Mouse (Mus musculus) gastrocnemius, postnatal 25 days (tissue): ENCODE results near the gene Tmem107. TPM values are rescaled to one million over a fixed set of nuclear protein-coding genes. Genes with fewer than 3 reads are reported as not detected.

Source experiments
- DNase-seq: peaks from one replicate; pipeline ENCODE4 v3.0.0; 2022
- total RNA-seq, 2 experiments: library from RNA; stranded (reverse); gene quantifications; 1 replicate in 1 of 2; 2 replicates in 1 of 2; pipeline ENCODE4 v1.2.3; 2021

Tmem107 gene
- total RNA-seq, 2 experiments from 2014 or later, result 3.9 to 4.1 TPM

DNA sequence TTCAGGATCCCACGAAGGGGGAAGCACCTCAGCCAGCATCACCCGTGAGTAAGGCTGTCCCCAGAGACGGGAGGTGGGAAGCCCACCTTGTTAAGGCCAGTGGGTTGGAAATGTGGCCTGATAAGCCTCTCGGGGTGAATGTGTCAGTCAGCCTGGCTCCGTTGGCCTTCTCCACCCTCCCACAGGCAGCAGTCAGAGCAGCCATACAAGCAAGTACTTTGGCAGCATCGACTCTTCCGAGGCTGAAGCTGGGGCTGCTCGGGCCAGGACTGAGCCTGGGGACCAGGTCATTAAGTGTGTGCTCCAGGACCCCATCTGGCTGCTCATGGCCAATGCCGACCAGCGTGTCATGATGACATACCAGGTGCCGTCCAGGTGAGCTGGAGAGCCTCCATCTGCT, 37.1 kb downstream of the Tmem107 start:
- no peak for DNase-seq

DNA sequence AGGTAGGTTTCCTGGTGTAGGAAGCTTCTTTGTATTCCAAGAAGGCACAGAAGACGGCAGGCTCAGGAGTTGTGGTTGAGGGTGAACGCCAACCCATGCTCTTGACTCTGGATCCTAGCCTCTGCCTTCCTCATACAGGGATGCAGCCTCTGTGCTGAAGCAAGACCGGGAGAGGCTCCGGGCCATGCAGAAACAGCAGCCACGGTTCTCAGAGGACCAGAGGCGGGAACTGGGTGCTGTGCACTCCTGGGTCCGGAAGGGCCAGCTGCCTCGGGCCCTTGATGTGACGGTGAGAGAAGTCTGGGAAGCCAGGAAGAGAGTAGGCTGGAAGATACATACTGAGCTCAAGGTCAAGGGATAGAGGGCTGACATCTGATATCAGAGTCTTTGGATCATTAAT, 37.6 kb downstream of the Tmem107 start:
- DNase-seq, result no peak

DNA sequence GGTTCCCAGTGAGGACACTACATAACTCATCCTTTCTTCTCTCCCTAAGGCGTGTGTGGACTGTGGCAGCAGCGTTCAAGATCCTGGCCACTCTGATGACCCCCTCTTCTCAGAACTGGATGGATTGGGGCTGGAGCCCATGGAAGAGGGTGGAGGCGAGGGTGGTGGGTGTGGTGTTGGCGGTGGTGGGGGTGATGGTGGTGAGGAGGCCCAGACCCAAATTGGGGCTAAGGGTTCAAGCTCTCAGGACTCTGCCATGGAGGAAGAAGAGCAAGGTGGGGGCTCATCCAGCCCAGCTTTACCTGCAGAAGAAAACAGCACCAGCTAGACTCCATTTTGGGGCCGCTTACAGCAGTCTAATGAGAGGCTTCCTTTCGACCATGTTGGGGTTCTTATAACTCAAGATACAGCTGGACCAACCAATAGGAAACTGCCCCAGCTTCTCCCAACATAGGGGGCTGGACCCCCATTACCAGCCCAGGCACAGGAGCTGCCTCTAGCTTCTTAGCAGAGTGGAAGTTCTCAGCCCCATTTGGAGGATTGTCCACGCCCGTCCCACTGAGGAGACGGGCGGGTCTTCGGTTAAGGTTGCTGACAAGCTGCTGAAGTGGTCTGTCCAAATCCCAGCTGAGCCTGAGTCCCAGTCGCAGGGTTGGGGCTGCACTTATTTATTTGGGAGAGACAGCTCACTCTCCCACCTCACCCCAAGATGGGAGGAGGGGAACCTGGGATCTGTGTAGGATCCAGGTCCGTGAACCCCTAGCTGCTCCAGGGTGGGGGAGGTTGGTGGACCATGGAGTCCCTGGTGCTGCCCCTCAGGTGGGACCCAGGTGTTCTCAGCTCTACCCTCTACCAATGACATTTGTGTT, 38.7 kb downstream of the Tmem107 start:
- DNase-seq, result no peak

DNA sequence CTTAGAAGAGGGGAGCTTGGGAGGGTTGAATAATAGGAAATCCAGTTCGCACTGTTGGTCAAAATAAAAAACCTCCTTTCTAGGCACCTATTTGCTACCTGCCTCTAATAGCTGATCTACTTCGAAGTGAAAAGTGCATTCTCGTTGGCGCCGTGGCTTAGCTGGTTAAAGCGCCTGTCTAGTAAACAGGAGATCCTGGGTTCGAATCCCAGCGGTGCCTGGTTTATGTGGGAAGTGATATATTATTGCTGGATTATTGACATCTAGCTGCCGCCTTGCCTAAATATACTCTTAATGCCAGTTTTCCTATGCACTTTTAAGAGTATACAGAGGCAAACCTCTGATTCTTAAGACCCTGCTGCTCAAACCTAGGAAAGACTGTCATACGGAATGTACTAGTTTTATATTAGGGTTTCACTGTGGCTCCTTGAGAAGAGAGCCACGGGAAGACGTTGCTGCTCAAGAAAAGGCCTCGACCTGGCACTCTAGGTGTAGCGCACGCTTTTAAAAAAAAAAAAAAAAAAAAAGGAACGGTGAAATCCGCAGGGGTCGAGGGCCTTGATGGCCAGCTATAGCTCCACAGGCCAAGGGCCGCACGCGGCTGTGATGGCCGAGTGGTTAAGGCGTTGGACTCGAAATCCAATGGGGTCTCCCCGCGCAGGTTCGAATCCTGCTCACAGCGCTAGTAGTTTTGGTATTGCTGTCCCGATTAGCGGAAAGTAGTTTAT, 39.9 kb downstream of the Tmem107 start:
- DNase-seq, result peak; percentile 85

DNA sequence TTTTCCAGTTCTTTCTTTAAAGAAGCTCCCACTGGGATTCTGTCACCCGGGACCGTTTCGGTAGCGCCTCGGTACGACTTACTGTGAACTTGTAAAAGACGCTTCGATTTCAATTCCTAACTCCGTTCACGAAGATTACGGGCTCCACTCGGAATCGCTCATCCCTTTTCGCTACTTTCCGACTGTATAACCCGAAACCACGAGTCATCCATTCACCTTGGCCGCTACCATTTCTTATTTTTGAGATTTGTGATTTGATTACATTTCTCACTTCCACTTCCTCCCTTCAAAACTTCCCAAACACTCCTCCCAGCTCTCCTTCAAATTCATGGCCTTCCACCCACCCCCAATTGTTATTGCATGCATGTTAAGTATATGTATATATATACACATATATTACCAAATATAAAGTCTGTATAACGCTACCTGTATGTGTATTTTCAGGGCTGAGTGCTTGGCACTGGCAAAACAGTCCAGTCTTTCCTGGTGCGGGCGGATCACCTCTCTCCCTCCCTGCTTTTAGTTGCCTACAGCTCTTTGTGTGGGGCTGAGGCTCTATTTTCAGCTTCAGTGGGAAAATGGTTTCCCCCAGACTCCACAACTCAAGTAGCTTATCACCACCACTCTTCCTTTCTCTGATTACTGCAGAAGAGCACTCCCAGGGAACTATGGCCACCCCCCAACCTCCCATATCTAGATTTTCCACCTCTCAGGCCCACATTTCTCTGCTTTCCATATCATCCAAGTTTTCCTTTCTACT, 40.6 kb downstream of the Tmem107 start:
- DNase-seq, result no peak

DNA sequence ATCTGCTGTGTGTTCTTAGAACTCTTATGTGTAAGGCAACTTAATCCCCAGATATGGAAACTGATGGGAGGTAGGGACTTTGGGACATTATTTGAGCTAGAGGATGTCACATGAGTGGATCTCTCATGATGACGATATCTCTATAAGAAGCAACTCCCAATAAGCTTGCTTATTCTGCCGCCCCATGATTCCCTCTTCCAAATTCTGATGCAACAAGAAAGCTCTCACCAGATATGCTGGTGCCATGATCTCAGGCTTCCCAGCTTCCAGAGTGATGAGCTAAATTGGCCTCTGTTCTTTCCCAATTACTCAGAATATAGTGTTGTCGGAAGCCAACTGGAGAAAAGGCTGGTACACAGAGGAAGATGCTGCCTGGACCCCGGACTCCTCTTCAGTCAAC, 41.3 kb downstream of the Tmem107 start:
- no peak for DNase-seq

DNA sequence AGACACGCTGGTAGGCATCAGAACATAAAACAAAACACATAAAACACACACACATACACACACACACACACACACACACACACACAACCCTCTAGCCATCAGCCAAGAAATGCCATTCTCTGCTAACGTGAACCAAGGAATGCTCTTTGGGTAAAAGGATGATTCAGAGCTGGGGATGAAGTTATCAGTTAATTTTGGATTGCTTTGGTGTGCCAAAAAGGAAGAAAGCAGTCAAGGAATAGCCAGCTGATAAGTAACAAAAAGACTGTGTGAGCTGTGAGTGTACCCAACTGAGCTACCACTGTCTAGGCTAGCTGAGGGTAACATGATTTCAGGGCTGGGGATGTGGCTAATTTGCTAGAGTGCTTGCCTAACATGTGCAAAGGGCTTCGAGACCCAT, 43.4 kb downstream of the Tmem107 start:
- no peak for DNase-seq

DNA sequence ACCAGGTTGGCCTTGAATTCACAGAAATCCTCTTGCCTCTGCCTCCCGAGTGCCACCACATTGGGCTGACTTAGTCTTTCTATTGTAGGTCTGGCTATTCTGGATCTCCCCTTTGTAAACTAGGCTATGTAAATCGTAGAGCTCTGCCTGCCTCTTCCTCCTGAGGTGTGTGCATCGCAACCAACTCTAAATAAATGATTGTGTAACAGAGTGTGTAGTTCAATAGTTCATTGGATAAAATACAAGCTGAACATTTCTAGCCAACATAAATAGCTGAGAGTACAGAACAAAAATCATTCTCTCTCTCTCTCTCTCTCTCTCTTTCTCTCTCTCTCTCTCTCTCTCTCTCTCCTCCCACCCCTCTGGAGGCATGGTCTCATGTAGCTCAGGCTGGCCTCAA, 44.0 kb downstream of the Tmem107 start:
- no peak for DNase-seq

DNA sequence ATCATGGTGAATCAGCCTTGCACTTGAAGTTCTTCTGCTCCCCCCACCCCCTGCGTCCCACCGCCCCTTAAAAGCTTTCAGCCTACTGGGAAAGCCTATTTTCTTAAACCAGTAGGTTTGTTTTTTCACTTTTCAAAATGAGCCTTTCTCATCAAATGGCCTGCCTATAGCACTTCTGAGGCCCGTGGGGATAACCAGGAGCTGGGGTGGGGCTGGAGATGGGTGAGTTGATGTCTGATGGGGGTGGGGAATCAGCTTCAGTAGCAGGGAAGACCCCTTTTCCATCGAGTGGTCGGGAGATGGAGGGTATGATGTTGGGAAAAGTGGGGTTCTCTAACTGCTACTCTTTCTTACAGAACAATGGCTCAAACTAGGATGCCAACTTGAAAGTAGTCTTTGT, 46.2 kb downstream of the Tmem107 start:
- DNase-seq, result no peak

DNA sequence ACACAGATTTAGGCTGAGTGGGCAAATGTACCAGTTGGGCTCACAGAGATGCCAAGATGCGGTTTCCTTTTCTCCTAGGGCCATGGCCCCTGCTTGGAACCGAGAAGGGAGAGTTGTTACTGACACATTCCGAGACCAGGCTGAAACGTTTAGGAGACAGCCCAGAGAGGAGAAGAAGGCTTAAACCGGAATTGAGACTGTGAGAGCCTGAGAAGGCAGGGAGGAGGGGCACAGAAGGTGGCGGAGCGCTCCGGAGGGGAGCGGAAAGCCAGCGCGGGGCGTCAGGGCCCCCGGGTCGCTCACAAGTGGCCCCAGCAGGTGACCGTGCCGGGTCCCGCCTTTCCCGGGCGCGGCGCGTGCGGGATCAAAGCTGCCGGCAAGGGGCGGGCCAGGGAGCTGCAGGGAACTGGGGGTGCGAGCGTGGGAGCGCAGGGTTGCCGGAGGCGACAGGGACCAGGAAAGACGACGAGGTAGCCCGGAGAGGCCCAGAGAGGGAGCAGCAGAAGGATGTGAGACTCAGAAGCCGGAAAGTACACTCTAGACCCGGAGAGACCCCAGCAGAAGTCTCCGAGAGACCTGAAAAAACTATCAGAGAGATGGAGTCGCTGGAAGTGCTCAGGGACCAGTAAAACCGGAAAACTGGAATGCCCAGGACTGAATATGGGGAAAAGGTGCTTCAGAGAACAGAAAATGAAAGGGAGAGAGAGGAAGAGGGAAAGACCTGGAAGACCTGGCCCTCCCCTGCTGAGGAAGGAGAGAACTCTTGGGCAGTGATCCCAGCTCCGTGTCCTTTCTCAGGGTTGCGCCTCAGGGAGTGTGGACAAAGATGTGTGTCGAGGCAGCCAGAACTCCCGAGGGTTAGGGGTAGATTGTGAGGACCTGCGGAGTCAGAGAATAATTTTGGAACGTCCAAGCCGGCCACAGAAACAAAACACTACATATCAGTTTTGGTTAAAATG, 47.4 kb downstream of the Tmem107 start:
- peak; percentile 68 for DNase-seq

DNA sequence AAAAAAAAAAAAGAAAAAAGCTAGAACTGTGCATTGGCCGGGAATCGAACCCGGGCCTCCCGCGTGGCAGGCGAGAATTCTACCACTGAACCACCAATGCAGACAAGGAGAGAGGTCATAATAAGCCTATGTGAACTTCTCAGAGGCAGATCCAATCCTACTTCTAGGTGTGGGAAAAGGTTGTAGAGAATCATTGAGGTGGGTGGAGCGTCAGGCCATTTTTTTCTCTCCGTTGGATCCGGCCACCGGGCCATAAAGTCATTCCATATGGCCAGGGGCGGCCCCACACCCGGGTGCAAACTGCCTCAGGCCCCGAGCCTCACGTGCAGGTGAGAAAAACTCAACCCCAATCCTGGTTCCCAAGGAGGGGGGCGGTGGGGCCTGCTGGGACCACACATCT, 48.2 kb downstream of the Tmem107 start:
- peak; percentile 64 for DNase-seq

DNA sequence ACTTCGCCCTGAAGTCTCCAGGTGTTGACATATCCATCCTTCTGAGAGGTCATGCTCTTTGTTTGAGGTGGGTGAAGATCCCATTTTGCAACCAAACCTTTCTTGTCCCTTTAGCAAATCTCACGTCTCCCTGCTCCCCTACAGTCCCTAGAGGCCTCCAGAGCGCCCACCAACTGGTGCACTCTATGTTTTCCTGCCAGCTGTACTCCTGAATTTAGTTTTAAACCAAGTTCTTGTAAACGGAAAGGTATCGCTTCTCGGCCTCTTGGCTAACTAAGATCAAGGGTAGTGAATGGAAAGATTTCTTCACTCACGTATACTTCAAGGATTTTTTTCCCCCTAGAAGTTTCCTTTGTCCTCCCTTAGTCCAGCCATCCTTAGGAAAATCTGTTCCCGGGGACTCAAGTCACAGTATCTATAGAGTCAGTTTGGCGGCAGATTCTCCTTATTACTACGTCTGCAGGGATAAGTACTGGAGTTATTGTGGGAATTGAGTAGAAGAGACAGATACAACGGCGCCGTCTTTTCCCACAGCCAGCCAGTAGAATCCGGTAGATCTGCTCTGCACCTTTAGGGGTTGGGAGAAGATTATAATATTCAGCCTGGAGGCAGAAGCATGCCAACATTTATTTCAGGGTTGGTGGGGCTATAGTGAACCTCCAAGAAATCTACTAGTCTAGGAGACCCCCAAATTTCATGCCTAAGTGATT, 49.0 kb downstream of the Tmem107 start:
- DNase-seq, result no peak

DNA sequence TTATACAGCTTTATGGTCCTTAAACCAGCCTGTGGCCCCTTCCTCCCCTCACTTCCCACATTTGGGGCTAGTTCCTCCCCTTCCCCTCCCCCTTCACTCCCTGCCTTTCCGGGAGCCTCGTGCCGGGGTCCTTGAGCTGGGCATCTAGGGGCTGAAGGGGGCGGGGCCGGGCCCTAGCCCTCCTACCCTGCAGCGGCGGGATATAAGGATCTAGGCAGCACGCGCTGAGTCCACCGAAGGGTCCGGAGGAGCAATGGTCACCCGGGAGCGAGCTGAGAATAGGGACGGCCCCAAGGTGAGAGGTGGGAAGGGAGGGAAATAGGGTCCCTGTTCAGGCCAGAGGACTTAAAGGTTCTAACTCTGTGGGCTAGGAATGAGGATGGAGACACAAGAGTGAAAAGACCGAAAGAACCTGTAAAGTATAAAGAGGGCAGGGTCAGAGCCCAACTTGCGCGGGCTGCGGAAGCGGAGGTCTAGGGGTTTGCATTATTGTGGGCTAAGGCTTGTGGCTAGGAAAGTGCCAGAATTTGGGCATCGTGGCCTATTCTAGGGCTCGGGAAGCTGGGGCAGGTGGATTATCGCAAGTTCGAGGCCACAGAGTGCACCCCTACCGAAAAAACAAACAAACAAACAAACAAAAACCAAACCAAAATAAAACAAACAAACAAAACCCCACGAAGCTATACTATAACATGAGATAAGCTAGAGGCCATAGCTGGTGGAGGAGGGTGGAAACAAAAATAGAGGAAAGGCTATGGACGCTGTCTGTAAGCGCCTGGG, 49.8 kb downstream of the Tmem107 start, which contains the start of gene Hes7:
Gene Hes7 (plus strand): TSS at position 184 of the 780 bp plus-strand sequence.
- DNase-seq, result no peak

DNA sequence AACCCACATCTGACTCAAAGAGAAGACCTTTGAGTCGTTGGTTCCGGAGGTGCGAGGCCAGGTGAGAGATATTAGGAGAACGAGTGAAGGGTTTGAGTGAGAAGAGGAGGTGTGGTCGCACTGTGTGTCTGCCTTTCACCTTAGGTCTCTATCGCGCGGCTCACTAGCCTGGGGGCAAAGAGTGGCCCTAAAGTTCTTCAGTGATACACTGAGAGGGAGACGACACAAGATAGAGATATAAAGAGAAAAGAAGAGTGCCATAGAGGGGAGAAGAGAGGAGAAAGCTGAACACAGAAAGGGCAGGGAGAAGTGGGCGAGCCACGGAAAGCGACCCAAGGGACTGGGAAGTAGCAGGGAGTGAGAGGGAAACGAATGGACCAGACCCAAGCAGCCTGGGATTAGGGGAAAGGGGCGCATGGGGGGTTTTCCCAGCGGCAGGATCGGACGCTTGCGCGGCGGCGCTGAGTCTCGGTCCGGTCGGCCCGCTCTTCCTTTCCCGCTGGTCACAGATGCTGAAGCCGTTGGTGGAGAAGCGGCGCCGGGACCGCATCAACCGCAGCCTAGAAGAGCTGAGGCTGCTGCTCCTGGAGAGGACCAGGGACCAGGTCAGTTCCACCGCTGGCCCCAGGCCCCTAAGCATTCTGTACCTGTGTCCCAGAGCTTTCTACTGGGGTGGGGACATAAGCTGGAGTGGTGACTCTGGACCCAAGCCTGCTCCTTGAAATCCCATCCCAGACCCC, 50.6 kb downstream of the Tmem107 start:
- DNase-seq, result no peak

DNA sequence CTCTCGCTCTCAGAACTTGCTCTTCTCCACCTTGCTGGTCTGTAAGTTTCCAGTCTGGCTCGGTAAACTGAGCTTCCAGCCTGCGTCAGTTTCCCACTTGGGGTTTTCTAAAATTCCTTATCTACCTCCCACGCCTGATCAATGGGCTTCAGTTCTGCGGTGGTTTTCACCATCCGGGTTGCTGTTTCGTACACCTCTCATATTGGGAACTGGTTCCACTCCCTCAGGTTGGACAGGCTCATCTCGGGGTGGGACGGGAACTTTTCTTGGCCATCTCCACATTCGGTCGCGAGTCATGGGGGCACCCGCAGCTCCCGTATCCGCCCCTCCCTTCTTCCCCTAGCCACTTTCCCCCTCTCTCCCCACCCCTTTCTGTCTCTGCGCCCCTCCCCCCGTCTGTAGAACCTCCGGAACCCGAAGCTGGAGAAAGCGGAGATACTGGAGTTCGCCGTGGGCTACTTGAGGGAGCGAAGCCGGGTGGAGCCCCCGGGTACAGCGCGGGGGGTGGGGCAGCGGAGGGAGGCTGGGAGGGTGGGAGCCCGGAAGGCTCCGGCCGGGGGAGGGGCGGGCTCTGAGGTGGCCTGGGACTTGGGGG, 51.2 kb downstream of the Tmem107 start:
- DNase-seq, result no peak

DNA sequence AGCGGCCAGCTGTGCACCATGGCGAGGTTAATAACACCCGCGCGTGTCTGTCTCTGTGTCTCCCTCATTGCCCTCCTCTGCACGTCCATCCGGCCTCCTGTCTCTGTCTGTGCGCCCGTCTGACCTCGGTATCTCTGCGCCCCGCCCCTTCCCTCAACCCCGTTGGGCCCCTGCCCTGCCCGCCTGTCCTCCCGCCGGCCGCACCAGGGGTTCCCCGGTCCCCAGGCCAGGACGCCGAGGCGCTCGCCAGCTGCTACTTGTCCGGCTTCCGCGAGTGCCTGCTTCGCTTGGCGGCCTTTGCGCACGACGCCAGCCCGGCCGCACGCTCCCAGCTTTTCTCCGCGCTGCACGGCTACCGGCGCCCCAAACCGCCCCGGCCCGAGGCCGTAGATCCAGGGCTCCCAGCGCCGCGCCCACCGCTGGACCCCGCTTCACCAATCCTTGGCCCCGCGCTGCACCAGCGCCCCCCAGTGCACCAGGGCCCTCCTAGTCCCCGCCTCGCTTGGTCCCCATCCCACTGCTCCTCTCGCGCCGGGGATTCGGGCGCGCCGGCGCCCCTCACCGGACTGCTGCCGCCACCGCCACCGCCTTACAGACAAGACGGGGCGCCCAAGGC, 51.8 kb downstream of the Tmem107 start, which contains the start of gene 9130213A22Rik:
Gene 9130213A22Rik (minus strand): TSS at position 254 of the 616 bp plus-strand sequence.
- DNase-seq, result peak; percentile 89
